Mouse (Mus musculus): ENCODE measurements around the gene Mt4.
"Not testable (repeated sequence)": the region's sequence is repeated elsewhere in the genome, so short reads cannot be mapped to it uniquely, and the experiment has no call there.

Gene Mt4

GRCm38 (mm10) chr8:94135556-94135955 lies 1.4 kb upstream of the Mt4 start:
- DNase-seq: no peak

- DNase-seq: no peak
These were observed 805 bp upstream of the Mt4 start for GRCm38 (mm10) chr8:94136192-94136591.

- DNase-seq: no peak
These were observed 3.3 kb downstream of the Mt4 start for GRCm38 (mm10) chr8:94140266-94140795.

GRCm38 (mm10) chr8:94148236-94148635 lies 11.2 kb downstream of the Mt4 start:
- DNase-seq: no peak

GRCm38 (mm10) chr8:94150925-94151324 lies 13.9 kb downstream of the Mt4 start:
- DNase-seq: no peak

- DNase-seq: peak; percentile 88 to 90
These were observed 15.7 kb downstream of the Mt4 start, which contains the start of gene Mt3 for GRCm38 (mm10) chr8:94152513-94153300. Gene Mt3, plus strand, starts transcription at chr8:94152607.

GRCm38 (mm10) chr8:94153451-94153850 lies 16.5 kb downstream of the Mt4 start:
- DNase-seq: peak; percentile 25 to 48

GRCm38 (mm10) chr8:94154537-94154936 lies 17.5 kb downstream of the Mt4 start:
- DNase-seq: no peak

- no peak for DNase-seq
These were observed 19.1 kb downstream of the Mt4 start for GRCm38 (mm10) chr8:94156092-94156491.

GRCm38 (mm10) chr8:94165772-94166171 lies 28.8 kb downstream of the Mt4 start:
- not testable (repeated sequence) for DNase-seq

- DNase-seq: peak; percentile 92 to 98
These were observed 30.2 kb downstream of the Mt4 start for GRCm38 (mm10) chr8:94167244-94167643.

GRCm38 (mm10) chr8:94169547-94169946 lies 32.5 kb downstream of the Mt4 start:
- DNase-seq: no peak

- DNase-seq: peak in 1 of 2 experiments; percentile 22
These were observed 34.3 kb downstream of the Mt4 start for GRCm38 (mm10) chr8:94171321-94171755.

- peak; percentile 48 to 52 for DNase-seq
These were observed 35.2 kb downstream of the Mt4 start, which contains the start of gene Mt2 for GRCm38 (mm10) chr8:94172075-94172808. Gene Mt2, plus strand, starts transcription at chr8:94172664.

- DNase-seq: peak in 1 of 2 experiments; percentile 13
These were observed 36.1 kb downstream of the Mt4 start for GRCm38 (mm10) chr8:94172809-94173732.

GRCm38 (mm10) chr8:94173848-94174403 lies 36.9 kb downstream of the Mt4 start:
- no peak for DNase-seq

- no peak for DNase-seq
These were observed 37.7 kb downstream of the Mt4 start for GRCm38 (mm10) chr8:94174619-94175213.

- no peak for DNase-seq
These were observed 40.9 kb downstream of the Mt4 start for GRCm38 (mm10) chr8:94177716-94178390.

GRCm38 (mm10) chr8:94178857-94179712 lies 42.1 kb downstream of the Mt4 start, which contains the start of gene Mt1:
Gene Mt1, plus strand, starts transcription at chr8:94179082.
- peak; percentile 79 for DNase-seq
